Mouse (Mus musculus): ENCODE measurements around the gene Robo1. TPM values are rescaled to one million over a fixed set of nuclear protein-coding genes. Genes with fewer than 3 reads are reported as not detected.

Gene Robo1
- polyA plus RNA-seq, 1 experiment from 2014 or later = 30.6 TPM

DNA sequence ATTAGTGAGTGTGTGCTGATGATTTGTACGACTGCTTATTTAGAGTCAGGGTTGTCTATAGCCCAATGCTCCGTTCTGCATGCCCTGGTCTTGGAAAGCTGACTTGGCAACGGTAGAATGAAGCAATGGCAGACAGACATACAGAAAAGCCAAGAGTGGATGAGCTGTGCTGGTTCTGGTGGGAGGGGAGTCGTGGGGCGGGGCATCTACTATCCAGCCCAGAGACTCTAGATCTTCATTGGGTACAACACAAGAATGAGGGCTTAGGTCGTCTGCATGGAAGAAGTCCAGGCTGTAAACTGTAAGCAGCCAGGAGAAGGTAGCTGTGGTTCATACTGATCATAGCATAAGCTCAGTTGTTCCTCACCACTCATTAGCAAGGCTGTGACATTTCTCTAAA, 492.7 kb downstream of the Robo1 start:
- Histone ChIP-seq H3K27me3 (ENCODE audit: insufficient read depth, poor library complexity, severe bottlenecking) (no peaks in the 10 kb centered on the region), H3K36me3 (no peaks in the 10 kb centered on the region), H3K4me1 (peaks cover 3% of the 10 kb centered on the region; the same call in 1 of the 2 replicates), H3K4me3 (no peak overlapping the region), H3K9me3 (no peaks in the 10 kb centered on the region), H3K27ac (no peak overlapping the region)
- 83% methylated on average over 6 of the region's 6 CpGs for WGBS
- no peak for DNase-seq (ENCODE audit: low spot score)

DNA sequence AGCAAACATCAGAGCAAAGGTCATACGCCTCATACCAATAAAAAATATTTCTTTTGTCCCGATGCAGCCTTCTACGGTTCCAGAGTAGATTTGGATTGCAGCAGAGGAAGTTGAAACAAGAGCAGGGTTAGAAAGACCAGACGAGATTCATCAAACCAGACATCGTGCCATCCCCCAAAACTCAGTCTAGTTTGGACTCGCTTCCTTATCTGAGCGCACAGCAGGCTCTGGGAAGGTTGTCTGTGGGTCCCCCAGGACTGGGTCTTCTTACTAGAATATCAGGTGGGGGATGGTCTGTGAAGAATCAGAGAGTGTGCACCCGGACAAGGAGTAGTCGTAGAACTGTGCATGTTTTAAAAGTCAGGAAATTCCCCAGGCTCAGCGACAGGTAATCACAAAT, 500.2 kb downstream of the Robo1 start:
- 30% methylated on average over 10 of the region's 10 CpGs for WGBS
- H3K4me1 ChIP-seq = no peaks in the 10 kb centered on the region
- DNase-seq (ENCODE audit: low spot score) = peak; percentile 77
- H3K36me3 ChIP-seq = no peaks in the 10 kb centered on the region
- no peaks in the 10 kb centered on the region for H3K27me3 ChIP-seq (ENCODE audit: insufficient read depth, poor library complexity, severe bottlenecking)
- H3K27ac ChIP-seq = peak overlapping the region; percentile 42
- H3K4me3 ChIP-seq = peak overlapping the region; percentile 29; the same call in 1 of the 2 replicates
- no peaks in the 10 kb centered on the region for H3K9me3 ChIP-seq

DNA sequence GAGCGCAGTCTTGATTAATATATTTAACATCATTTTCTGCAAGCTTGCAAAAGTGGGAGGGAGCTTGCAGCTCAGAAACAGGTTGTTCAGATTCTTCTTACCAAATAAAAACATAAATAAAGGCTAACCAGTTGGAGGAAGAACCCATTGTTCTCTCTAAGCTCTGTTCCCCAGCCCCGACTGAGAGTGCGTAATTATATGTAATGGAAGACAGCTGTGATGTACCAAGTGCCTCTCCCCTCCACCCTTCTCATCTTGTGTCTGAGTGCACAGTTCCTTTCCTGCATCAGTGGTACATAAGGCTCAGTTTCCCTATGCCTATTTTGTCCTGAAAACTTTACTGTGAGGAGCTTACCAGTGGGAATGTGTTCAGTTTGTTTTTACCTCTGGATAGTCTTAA, 502.8 kb downstream of the Robo1 start:
- Histone ChIP-seq H3K27ac (no peak overlapping the region), H3K9me3 (no peaks in the 10 kb centered on the region), H3K27me3 (ENCODE audit: insufficient read depth, poor library complexity, severe bottlenecking) (no peaks in the 10 kb centered on the region), H3K36me3 (no peaks in the 10 kb centered on the region), H3K4me1 (no peaks in the 10 kb centered on the region), H3K4me3 (no peak overlapping the region)
- WGBS = 69% methylated on average over 3 of the region's 3 CpGs
- no peak for DNase-seq (ENCODE audit: low spot score)

GRCm38 (mm10) chr16:72811494-72811893, 503.4 kb downstream of the Robo1 start:
- DNase-seq (ENCODE audit: low spot score) = no peak
- no peak overlapping the region for H3K4me3 ChIP-seq
- no peaks in the 10 kb centered on the region for H3K9me3 ChIP-seq
- no peaks in the 10 kb centered on the region for H3K36me3 ChIP-seq
- WGBS = 82% methylated on average over 5 of the region's 5 CpGs
- no peak overlapping the region for H3K27ac ChIP-seq
- no peaks in the 10 kb centered on the region for H3K4me1 ChIP-seq
- H3K27me3 ChIP-seq (ENCODE audit: insufficient read depth, poor library complexity, severe bottlenecking) = no peaks in the 10 kb centered on the region

DNA sequence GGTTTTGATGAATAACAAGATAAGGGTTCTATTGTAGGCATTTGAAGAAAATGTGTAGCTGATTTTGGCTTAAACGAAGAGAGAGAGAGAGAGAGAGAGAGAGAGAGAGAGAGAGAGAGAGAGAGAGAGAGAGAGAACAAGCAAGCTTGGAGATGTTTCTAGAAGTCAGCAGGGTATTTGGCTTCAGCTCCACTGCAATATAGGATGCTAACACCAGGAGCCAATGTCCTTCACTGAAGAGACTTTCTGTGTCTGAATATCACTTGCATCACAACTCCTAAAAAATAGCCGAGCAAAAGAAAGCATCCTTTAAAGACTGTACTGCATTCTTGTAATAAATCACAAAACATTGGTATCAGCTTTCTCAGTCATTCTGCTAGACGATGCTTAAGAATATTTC, 503.8 kb downstream of the Robo1 start:
- DNase-seq (ENCODE audit: low spot score) = no peak
- H3K27me3 ChIP-seq (ENCODE audit: insufficient read depth, poor library complexity, severe bottlenecking) = no peaks in the 10 kb centered on the region
- no peak overlapping the region for H3K27ac ChIP-seq
- no peaks in the 10 kb centered on the region for H3K4me1 ChIP-seq
- H3K36me3 ChIP-seq = no peaks in the 10 kb centered on the region
- no peaks in the 10 kb centered on the region for H3K9me3 ChIP-seq
- 69% methylated on average over 3 of the region's 3 CpGs for WGBS
- H3K4me3 ChIP-seq = no peak overlapping the region

GRCm38 (mm10) chr16:72828381-72828780, 520.3 kb downstream of the Robo1 start:
- Histone ChIP-seq H3K36me3 (no peaks in the 10 kb centered on the region), H3K9me3 (no peaks in the 10 kb centered on the region), H3K27me3 (ENCODE audit: insufficient read depth, poor library complexity, severe bottlenecking) (no peaks in the 10 kb centered on the region), H3K27ac (no peak overlapping the region), H3K4me1 (no peaks in the 10 kb centered on the region), H3K4me3 (no peak overlapping the region)
- no peak for DNase-seq (ENCODE audit: low spot score)
- 78% methylated on average over 8 of the region's 8 CpGs for WGBS

DNA sequence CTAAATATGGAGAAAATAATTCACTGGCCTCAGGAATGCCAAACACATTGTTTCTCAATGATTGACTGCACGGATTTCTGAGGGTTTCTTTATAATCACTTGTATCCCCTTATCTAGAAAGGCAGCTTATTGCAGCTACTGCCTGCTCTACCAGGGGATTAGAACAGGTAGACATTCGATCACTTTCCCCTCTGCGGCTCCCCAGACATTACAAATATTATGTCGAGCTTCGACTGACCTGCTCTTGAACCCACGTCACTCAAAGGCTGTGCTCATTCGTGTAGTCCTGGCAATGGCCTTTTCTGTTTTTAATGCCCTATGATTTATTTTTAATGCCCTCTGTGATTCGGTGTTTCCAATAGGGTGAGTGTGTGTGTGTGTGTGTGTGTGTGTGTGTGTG, 521.4 kb downstream of the Robo1 start:
- no peak for DNase-seq (ENCODE audit: low spot score)
- no peaks in the 10 kb centered on the region for H3K36me3 ChIP-seq
- H3K4me3 ChIP-seq = no peak overlapping the region
- no peak overlapping the region for H3K27ac ChIP-seq
- H3K4me1 ChIP-seq = no peaks in the 10 kb centered on the region
- 79% methylated on average over 8 of the region's 8 CpGs for WGBS
- H3K27me3 ChIP-seq (ENCODE audit: insufficient read depth, poor library complexity, severe bottlenecking) = no peaks in the 10 kb centered on the region
- H3K9me3 ChIP-seq = no peaks in the 10 kb centered on the region

GRCm38 (mm10) chr16:72830394-72831056, 522.4 kb downstream of the Robo1 start:
- WGBS = 70% methylated on average over 5 of the region's 5 CpGs
- H3K9me3 ChIP-seq = no peaks in the 10 kb centered on the region
- DNase-seq (ENCODE audit: low spot score) = no peak

GRCm38 (mm10) chr16:72834266-72834665, 526.2 kb downstream of the Robo1 start:
- Histone ChIP-seq H3K27me3 (ENCODE audit: insufficient read depth, poor library complexity, severe bottlenecking) (no peaks in the 10 kb centered on the region), H3K27ac (no peak overlapping the region)

More at GRCm38 (mm10) chr16:72830394-72831056, 522.4 kb downstream of the Robo1 start:
- H3K27ac ChIP-seq = no peak overlapping the region
- H3K4me1 ChIP-seq = no peaks in the 10 kb centered on the region
- H3K4me3 ChIP-seq = no peak overlapping the region
- H3K36me3 ChIP-seq = no peaks in the 10 kb centered on the region
- no peaks in the 10 kb centered on the region for H3K27me3 ChIP-seq (ENCODE audit: insufficient read depth, poor library complexity, severe bottlenecking)

GRCm38 (mm10) chr16:72839031-72839430, 530.9 kb downstream of the Robo1 start:
- no peak overlapping the region for H3K27ac ChIP-seq
- no peaks in the 10 kb centered on the region for H3K27me3 ChIP-seq (ENCODE audit: insufficient read depth, poor library complexity, severe bottlenecking)
- H3K4me1 ChIP-seq = peaks cover 3% of the 10 kb centered on the region; the same call in 1 of the 2 replicates
- DNase-seq (ENCODE audit: low spot score) = no peak
- no peak overlapping the region for H3K4me3 ChIP-seq
- no peaks in the 10 kb centered on the region for H3K36me3 ChIP-seq
- WGBS = 88% methylated on average over 1 of the region's 1 CpGs
- H3K9me3 ChIP-seq = no peaks in the 10 kb centered on the region

More at GRCm38 (mm10) chr16:72834266-72834665, 526.2 kb downstream of the Robo1 start:
- Histone ChIP-seq H3K4me1 (peaks cover 3% of the 10 kb centered on the region; the same call in 1 of the 2 replicates), H3K36me3 (no peaks in the 10 kb centered on the region), H3K9me3 (no peaks in the 10 kb centered on the region), H3K4me3 (no peak overlapping the region)
- DNase-seq (ENCODE audit: low spot score) = no peak
- WGBS = 91% methylated on average over 2 of the region's 2 CpGs

GRCm38 (mm10) chr16:72841066-72841465, 533.0 kb downstream of the Robo1 start:
- Histone ChIP-seq H3K27me3 (ENCODE audit: insufficient read depth, poor library complexity, severe bottlenecking) (no peaks in the 10 kb centered on the region), H3K27ac (no peak overlapping the region), H3K4me1 (peaks cover 3% of the 10 kb centered on the region; the same call in 1 of the 2 replicates), H3K4me3 (no peak overlapping the region), H3K9me3 (no peaks in the 10 kb centered on the region), H3K36me3 (no peaks in the 10 kb centered on the region)
- DNase-seq (ENCODE audit: low spot score) = no peak
- 80% methylated on average over 9 of the region's 9 CpGs for WGBS

DNA sequence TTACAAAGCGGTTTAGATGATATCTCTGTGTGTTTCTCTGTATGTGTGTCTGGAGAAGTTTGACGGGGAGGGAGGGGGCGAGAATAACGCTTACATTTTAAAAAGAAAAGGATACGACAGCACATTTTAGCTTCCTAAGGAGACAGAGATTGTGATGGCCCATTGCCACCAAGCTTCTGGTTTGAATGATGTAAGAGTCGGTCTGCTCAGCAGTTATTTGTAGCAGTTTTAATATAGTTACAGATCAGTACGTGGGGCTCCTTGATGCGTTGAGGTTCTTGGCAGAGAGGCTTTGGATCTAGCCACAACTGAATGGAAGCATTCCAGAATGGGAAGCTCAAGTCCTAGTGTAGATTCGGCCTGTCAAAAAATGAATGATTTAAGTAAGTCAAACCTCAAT, 546.0 kb downstream of the Robo1 start:
- Histone ChIP-seq H3K4me1 (no peaks in the 10 kb centered on the region), H3K27ac (no peak overlapping the region), H3K9me3 (no peaks in the 10 kb centered on the region), H3K27me3 (ENCODE audit: insufficient read depth, poor library complexity, severe bottlenecking) (no peaks in the 10 kb centered on the region), H3K4me3 (no peak overlapping the region), H3K36me3 (no peaks in the 10 kb centered on the region)
- no peak for DNase-seq (ENCODE audit: low spot score)
- 91% methylated on average over 9 of the region's 9 CpGs for WGBS

DNA sequence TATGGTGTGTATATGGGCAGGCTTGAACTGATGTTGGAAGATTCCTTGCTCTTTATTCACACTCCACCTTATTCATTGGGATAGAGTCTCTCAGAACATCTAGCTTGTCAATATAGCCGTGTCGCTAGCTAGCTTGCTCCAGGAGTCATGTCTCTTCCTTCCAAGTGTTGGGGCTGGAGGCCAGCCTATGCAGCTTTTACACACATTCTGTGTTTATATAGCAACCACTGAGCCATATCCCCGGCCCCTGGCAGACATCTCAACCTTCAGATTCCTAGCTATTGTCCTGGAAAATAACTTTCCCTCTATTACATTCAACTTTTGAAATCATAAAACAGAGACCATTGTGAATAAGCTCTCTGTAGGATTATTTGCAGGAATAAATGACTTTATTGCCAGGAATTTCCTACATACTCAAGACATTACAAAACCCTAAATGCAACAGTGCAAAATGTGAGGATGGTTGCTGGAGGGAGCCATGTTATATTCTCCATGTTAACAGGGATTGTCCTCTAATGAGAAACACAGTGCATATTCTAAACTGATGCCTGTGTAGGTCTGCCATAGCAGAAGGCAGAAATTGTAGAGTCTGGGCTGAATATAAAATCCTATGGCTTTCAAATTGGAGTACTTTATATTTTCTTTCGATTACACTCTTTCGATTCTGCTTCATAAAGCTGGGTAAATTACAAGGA, 546.9 kb downstream of the Robo1 start:
- no peaks in the 10 kb centered on the region for H3K9me3 ChIP-seq
- no peaks in the 10 kb centered on the region for H3K4me1 ChIP-seq
- no peaks in the 10 kb centered on the region for H3K36me3 ChIP-seq
- no peak for DNase-seq (ENCODE audit: low spot score)
- H3K27ac ChIP-seq = no peak overlapping the region
- H3K27me3 ChIP-seq (ENCODE audit: insufficient read depth, poor library complexity, severe bottlenecking) = no peaks in the 10 kb centered on the region
- H3K4me3 ChIP-seq = no peak overlapping the region
- 89% methylated on average over 5 of the region's 5 CpGs for WGBS

Measured in heart, embryonic 10.5 days (tissue).